Mouse (Mus musculus) CH12.LX (cell line): ENCODE measurements around the gene Ifit1bl1. TPM values are rescaled to one million over a fixed set of nuclear protein-coding genes. Genes with fewer than 3 reads are reported as not detected.
"Not testable (repeated sequence)": the region's sequence is repeated elsewhere in the genome, so short reads cannot be mapped to it uniquely, and the experiment has no call there.

ENCODE experiments used
- DNase-seq: peaks from one replicate; pipeline ENCODE4 v3.0.0-alpha.2; 2013; ENCODE audit errors: extremely low read depth
- H3K27ac ChIP-seq: 2 replicates; pipeline ENCODE4 v1.5.1; 2012; ENCODE audit warnings: low read depth, mild to moderate bottlenecking, control low read depth, moderate library complexity; ENCODE audit not compliant: insufficient read depth
- H3K27me3 ChIP-seq: replicated peaks from 2 replicates; pipeline ENCODE3; 2012; ENCODE audit warnings: inconsistent platforms
- H3K36me3 ChIP-seq, 2 experiments: replicated peaks in 1 of 2; 2 replicates each; pipeline versions ENCODE3 to v1.6.1; 2012; ENCODE audit warnings: inconsistent platforms in 1 of 2, low read length in 1 of 2, mild to moderate bottlenecking in 1 of 2, mixed read lengths in 1 of 2, moderate library complexity in 1 of 2; ENCODE audit not compliant: control insufficient read depth in 1 of 2, insufficient read depth in 1 of 2
- H3K4me1 ChIP-seq, 2 experiments: 2 replicates each; pipeline ENCODE4 v1.6.1; 2012; ENCODE audit warnings: inconsistent platforms in 1 of 2, moderate library complexity in 1 of 2; ENCODE audit not compliant: insufficient read depth in 2 of 2, control insufficient read depth in 1 of 2
- H3K4me2 ChIP-seq: 2 replicates; pipeline ENCODE4 v1.6.1; 2012; ENCODE audit warnings: low read depth, mild to moderate bottlenecking, control low read depth; ENCODE audit not compliant: poor library complexity, insufficient read depth, severe bottlenecking
- H3K4me3 ChIP-seq, 3 experiments: fragments of 150-350 bp in 1 of 3; sonication (generic) in 1 of 3; replicated peaks in 1 of 3; 2 replicates each; pipeline versions ENCODE3 to v1.5.1; 2011 to 2012; ENCODE audit warnings: low read depth in 2 of 3, low read length in 2 of 3, mild to moderate bottlenecking in 2 of 3, moderate library complexity in 2 of 3, control low read depth in 1 of 3, improper control_type of control experiment in 1 of 3, inconsistent platforms in 1 of 3, mixed read lengths in 1 of 3; ENCODE audit not compliant: poor library complexity in 1 of 3
- H3K79me2 ChIP-seq: replicated peaks from 2 replicates; pipeline ENCODE4 v1.6.1; 2012; ENCODE audit warnings: mild to moderate bottlenecking, moderate library complexity; ENCODE audit not compliant: control insufficient read depth, poor library complexity, insufficient read depth, severe bottlenecking; ENCODE audit errors: extremely low read depth
- H3K9ac ChIP-seq: 2 replicates; pipeline ENCODE4 v1.6.1; 2012; ENCODE audit warnings: low read depth, mild to moderate bottlenecking, control low read depth, moderate library complexity; ENCODE audit not compliant: insufficient read depth
- H3K9me3 ChIP-seq: replicated peaks from 2 replicates; pipeline ENCODE3; 2012; ENCODE audit warnings: low read length, inconsistent platforms, mixed read lengths
- CTCF ChIP-seq, 2 experiments: IDR thresholded peaks in 1 of 2; conservative IDR thresholded peaks in 1 of 2; 2 replicates each; pipeline ENCODE4 v1.5.1; 2011 to 2012; ENCODE audit warnings: low read depth in 2 of 2, low read length in 2 of 2, improper control_type of control experiment in 1 of 2, inconsistent platforms in 1 of 2, mild to moderate bottlenecking in 1 of 2, moderate library complexity in 1 of 2
- ETS1 ChIP-seq: conservative IDR thresholded peaks from 2 replicates; pipeline ENCODE4 v1.6.1; 2012; ENCODE audit warnings: low read depth, mild to moderate bottlenecking, inconsistent platforms, low read length, improper control_type of control experiment, moderate library complexity
- IRF4 ChIP-seq: IDR thresholded peaks from 2 replicates; pipeline ENCODE4 v1.6.1; 2014; ENCODE audit warnings: low read depth, mild to moderate bottlenecking, inconsistent platforms, low read length, improper control_type of control experiment
- JUND ChIP-seq: conservative IDR thresholded peaks from 2 replicates; pipeline ENCODE4 v1.6.1; 2011; ENCODE audit warnings: low read depth, low read length, improper control_type of control experiment
- KAT2A ChIP-seq: IDR thresholded peaks from 2 replicates; pipeline ENCODE4 v1.6.1; 2012; ENCODE audit warnings: low read length, improper control_type of control experiment, inconsistent platforms; ENCODE audit not compliant: insufficient replicate concordance
- MAFK ChIP-seq: IDR thresholded peaks from 2 replicates; pipeline ENCODE4 v1.6.1; 2011; ENCODE audit warnings: low read length, improper control_type of control experiment; ENCODE audit not compliant: insufficient replicate concordance
- MAX ChIP-seq: IDR thresholded peaks from 2 replicates; pipeline ENCODE4 v1.6.1; 2011; ENCODE audit warnings: low read length, improper control_type of control experiment
- MEF2A ChIP-seq: IDR thresholded peaks from 2 replicates; pipeline ENCODE4 v1.6.1; 2014; ENCODE audit warnings: low read depth, mild to moderate bottlenecking, inconsistent platforms, low read length, improper control_type of control experiment, borderline replicate concordance
- NRF1 ChIP-seq: IDR thresholded peaks from 2 replicates; pipeline ENCODE4 v1.6.1; 2014; ENCODE audit warnings: low read depth, mild to moderate bottlenecking, inconsistent platforms, low read length, improper control_type of control experiment, moderate library complexity
- POLR2AphosphoS2 ChIP-seq: IDR thresholded peaks from 2 replicates; pipeline ENCODE4 v1.6.1; 2011; ENCODE audit warnings: low read depth, low read length, improper control_type of control experiment
- RAD21 ChIP-seq: IDR thresholded peaks from 2 replicates; pipeline ENCODE4 v1.6.1; 2011; ENCODE audit warnings: low read depth, mild to moderate bottlenecking, low read length, improper control_type of control experiment, moderate library complexity
- SMC3 ChIP-seq: IDR thresholded peaks from 2 replicates; pipeline ENCODE4 v1.6.1; 2011; ENCODE audit warnings: low read depth, low read length, improper control_type of control experiment
- UBTF ChIP-seq: IDR thresholded peaks from 2 replicates; pipeline ENCODE4 v1.6.1; 2012; ENCODE audit warnings: low read depth, mild to moderate bottlenecking, inconsistent platforms, low read length, improper control_type of control experiment, moderate library complexity
- USF1 ChIP-seq: IDR thresholded peaks from 2 replicates; pipeline ENCODE4 v1.6.1; 2014; ENCODE audit warnings: low read depth, mild to moderate bottlenecking, inconsistent platforms, low read length, improper control_type of control experiment
- USF2 ChIP-seq: conservative IDR thresholded peaks from 2 replicates; pipeline ENCODE4 v1.6.1; 2011; ENCODE audit warnings: low read depth, low read length, improper control_type of control experiment
- ZC3H11A ChIP-seq: IDR thresholded peaks from 2 replicates; pipeline ENCODE4 v1.6.1; 2012; ENCODE audit warnings: low read depth, mild to moderate bottlenecking, inconsistent platforms, low read length, improper control_type of control experiment
- ZMIZ1 ChIP-seq: IDR thresholded peaks from 2 replicates; pipeline ENCODE4 v1.6.1; 2012; ENCODE audit warnings: low read depth, mild to moderate bottlenecking, inconsistent platforms, low read length, improper control_type of control experiment
- dilution Hi-C: fragments of 300-500 bp; cut with MboI; formaldehyde crosslinking; loops from 2 replicates; pipeline ENCODE4 v1.14.3; 2020; ENCODE audit warnings: low sequenced_read_pairs; ENCODE audit not compliant: extremely low pct_unique_long_range_greater_than_20kb, extremely low pct_ligation_motif_present
- in situ Hi-C: fragments of 300-500 bp; cut with MboI; formaldehyde crosslinking; loops from 3 replicates; pipeline ENCODE4 v1.14.3; 2019; ENCODE audit warnings: low sequenced_read_pairs, low pct_ligation_motif_present, low pct_unique_long_range_greater_than_20kb, mixed read lengths
- polyA plus RNA-seq: library from polyadenylated mRNA; unstranded; fragments of >175 nt; gene quantifications from 2 replicates; pipeline ENCODE4 v1.2.1, GENCODE M21; 2012; ENCODE audit warnings: low read depth; ENCODE audit not compliant: insufficient read length
- total RNA-seq, 2 experiments: library from RNA; depleted of rRNA; stranded (reverse); fragments of 300-350 nt in 1 of 2; fragments of >200 nt in 1 of 2; gene quantifications; 2 replicates each; pipeline ENCODE4 v1.2.3; 2012 to 2014

The Ifit1bl1 gene
- total and polyA plus RNA-seq, 3 experiments = 0.09 to 0.26 TPM; not detected in 1

DNA sequence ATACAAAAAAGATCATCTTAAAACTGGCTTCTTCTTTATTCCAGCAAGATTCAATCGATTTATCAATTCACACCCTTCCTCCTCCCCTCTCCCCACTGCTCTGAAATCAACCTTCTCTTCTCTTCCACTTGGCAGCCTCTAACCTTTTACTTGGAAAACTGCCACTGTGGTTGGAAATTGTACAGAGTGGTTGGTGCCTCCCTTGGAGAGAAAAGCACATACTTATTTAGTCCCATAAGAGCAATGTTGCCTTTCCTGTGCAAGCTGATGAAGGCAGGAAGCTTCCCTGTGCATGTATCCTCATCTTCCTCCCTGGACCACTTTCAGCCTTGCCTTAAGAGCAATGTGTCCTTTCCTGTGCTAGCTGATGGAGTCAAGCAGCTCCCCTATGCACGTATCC is 3.4 kb downstream of the Ifit1bl1 start:
- Histone ChIP-seq H3K4me3 (no peak overlapping the region), H3K27ac (no peak overlapping the region), H3K79me2 (no peaks in the 10 kb centered on the region), H3K4me2 (no peak overlapping the region), H3K9ac (no peak overlapping the region)
- DNase-seq = no peak
- in situ Hi-C loops = no loop called here
- TF ChIP-seq IRF4 (no peak), ZC3H11A (no peak), SMC3 (no peak), JUND (no peak), ZMIZ1 (no peak), UBTF (no peak), MAX (no peak), USF1 (no peak), CTCF (conservative IDR thresholded peaks at IDR 0.05 in 1 of 2, IDR thresholded peaks at IDR 0.05 in 1 of 2; ENCODE audit: low read depth in 2 of 2, low read length in 2 of 2) (no peak), RAD21 (no peak), ETS1 (no peak), MAFK (no peak), KAT2A (no peak), MEF2A (no peak)
- TF ChIP-seq, all 38 proteins: peak for 0
- no peaks in the 10 kb centered on the region for H3K27me3 ChIP-seq
- no peaks in the 10 kb centered on the region for H3K36me3 ChIP-seq
- peaks cover 0 to 6% of the 10 kb centered on the region in 2 experiments; a peak in 2 of 4 replicates for H3K4me1 ChIP-seq
- H3K9me3 ChIP-seq = no peaks in the 10 kb centered on the region
- dilution Hi-C loops = no loop called here

- Histone ChIP-seq H3K27me3 (no peaks in the 10 kb centered on the region), H3K79me2 (no peaks in the 10 kb centered on the region), H3K4me3 (no peak overlapping the region), H3K9me3 (no peaks in the 10 kb centered on the region), H3K4me2 (no peak overlapping the region), H3K4me1 (peaks cover 0 to 1% of the 10 kb centered on the region in 2 experiments; a peak in 2 of 4 replicates), H3K36me3 (no peaks in the 10 kb centered on the region), H3K9ac (no peak overlapping the region), H3K27ac (no peak overlapping the region)
- in situ Hi-C loops (no loop called here), dilution Hi-C loops (no loop called here)
- TF ChIP-seq CTCF (conservative IDR thresholded peaks at IDR 0.05 in 1 of 2, IDR thresholded peaks at IDR 0.05 in 1 of 2; ENCODE audit: low read depth in 2 of 2, low read length in 2 of 2) (no peak), USF2 (no peak), KAT2A (no peak), POLR2AphosphoS2 (no peak), NRF1 (no peak)
- DNase-seq = no peak
Observed at GRCm38 (mm10) chr19:34596811-34597210, 4.9 kb downstream of the Ifit1bl1 start.

DNA sequence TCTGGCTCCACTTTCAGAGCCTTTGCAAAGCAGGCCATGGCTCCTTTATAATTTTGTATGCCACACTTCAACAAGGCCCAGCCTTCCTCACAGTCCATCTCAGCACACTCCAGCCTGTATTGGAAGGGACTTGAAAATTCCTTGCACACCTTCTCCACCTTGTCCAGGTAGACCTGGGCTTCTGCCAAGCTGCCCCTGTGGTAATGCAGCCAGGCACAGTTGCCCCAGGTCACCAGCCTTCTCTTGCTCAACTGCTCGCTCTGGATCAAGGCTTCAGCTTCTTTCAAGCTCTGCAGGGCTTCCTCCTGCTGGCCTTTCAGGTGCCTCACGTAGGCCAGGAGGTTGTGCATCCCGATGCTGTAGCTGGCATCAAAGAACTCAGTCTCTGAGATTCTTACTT is 7.2 kb downstream of the Ifit1bl1 start:
- dilution Hi-C loops, H3K4me1 ChIP-seq, H3K4me2 ChIP-seq, in situ Hi-C loops, H3K79me2 ChIP-seq, H3K36me3 ChIP-seq, H3K27me3 ChIP-seq, DNase-seq, H3K9ac ChIP-seq, H3K4me3 ChIP-seq, H3K9me3 ChIP-seq, H3K27ac ChIP-seq: not testable (repeated sequence)
